Mouse (Mus musculus) ES-Bruce4 (cell line): Measurements from ENCODE around the gene Slc5a12.

Experiments
- CTCF ChIP-seq: IDR thresholded peaks from one replicate; pipeline ENCODE4 v1.8.1; 2011; ENCODE audit warnings: low read depth, low read length
- EP300 ChIP-seq: IDR thresholded peaks from 2 replicates; pipeline ENCODE4 v1.6.1; 2011; ENCODE audit warnings: low read depth, low read length; ENCODE audit not compliant: insufficient read depth
- POLR2A ChIP-seq: IDR thresholded peaks from one replicate; pipeline ENCODE4 v1.8.1; 2011; ENCODE audit warnings: low read length; ENCODE audit not compliant: insufficient read depth

GRCm38 (mm10) chr2:110586692-110587091 lies 10.4 kb upstream of the Slc5a12 start:
- no peak for TF ChIP-seq CTCF
- TF ChIP-seq POLR2A = no peak
- no peak for TF ChIP-seq EP300
